Mouse (Mus musculus): ENCODE results near the gene Cntnap5a. TPM values are rescaled to one million over a fixed set of nuclear protein-coding genes. Genes with fewer than 3 reads are reported as not detected.
A peak's percentile ranks its signal among the peaks of the same experiment; 100 is the strongest.
"Not testable (repeated sequence)": the region's sequence is repeated elsewhere in the genome, so short reads cannot be mapped to it uniquely, and the experiment has no call there.

Gene Cntnap5a
- total RNA-seq, 2 experiments from 2014 or later = 11.8 to 13.9 TPM

- no peak for DNase-seq (ENCODE audit: low spot score in 2 of 2)
Measured at GRCm38 (mm10) chr1:116036894-116037293, 352.3 kb downstream of the Cntnap5a start.

GRCm38 (mm10) chr1:116044083-116044482 lies 359.5 kb downstream of the Cntnap5a start:
- no peak for DNase-seq (ENCODE audit: low spot score in 2 of 2)

- no peak for DNase-seq (ENCODE audit: low spot score in 2 of 2)
Measured at GRCm38 (mm10) chr1:116107010-116107723, 422.6 kb downstream of the Cntnap5a start.

- DNase-seq (ENCODE audit: low spot score in 2 of 2) = no peak
Measured at GRCm38 (mm10) chr1:116107724-116108058, 423.1 kb downstream of the Cntnap5a start.

DNA sequence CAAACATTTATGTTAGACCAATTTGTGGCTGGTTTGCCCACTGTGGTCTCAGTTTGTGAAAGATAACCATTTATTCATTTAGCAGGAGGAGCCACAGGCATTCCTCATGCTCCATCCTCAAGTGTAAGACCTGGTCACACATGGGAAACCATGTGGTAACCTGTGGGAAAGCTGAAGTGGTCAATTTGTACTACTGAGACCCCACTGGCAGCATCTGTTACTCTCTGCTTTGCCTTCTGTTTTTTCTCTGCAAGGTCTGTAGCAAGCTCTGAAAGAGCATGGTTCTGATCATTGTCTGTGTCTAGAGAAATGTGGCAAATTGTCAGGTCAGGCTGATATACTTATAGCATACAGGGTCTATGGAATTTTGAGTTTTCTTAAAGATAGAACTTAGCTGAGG lies 423.8 kb downstream of the Cntnap5a start:
- DNase-seq (ENCODE audit: low spot score in 2 of 2) = no peak

DNA sequence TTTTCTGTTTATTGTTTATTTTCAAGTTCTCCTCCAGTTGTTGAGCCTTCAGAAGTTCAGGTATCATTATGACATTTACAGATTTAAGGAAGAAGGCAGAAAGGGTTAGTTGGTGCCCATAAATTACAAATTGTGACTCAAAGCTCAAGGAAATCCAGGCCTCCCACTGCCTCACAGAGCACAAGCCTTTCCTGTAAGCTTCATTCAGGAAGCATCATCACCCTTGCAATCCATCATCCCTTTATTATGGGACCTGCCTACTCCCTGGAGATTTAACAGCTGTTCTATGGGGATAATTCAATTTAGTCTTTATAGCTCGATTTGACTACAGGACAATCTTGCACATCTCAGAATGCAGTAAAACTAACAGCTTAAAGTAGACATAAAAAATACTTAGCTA lies 441.2 kb downstream of the Cntnap5a start:
- DNase-seq (ENCODE audit: low spot score in 2 of 2) = no peak

DNA sequence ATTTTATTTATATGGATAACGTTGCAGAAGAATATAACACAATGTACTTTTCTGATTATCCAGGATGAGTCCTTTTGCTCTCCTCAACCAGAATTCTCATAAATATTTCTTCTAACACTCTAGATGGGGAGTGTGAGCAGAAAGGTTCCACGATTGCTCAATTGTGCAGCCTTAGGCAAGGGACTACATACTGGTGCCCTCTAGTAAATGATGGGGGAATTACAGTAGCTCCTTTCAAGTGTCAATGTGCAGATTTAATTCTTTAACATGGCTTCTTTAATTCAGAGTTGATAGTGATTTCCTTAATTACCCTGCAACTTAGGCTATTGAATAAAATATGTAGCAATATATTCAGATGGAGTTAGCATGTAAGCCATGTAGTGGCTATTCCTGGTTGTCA lies 442.5 kb downstream of the Cntnap5a start:
- no peak for DNase-seq (ENCODE audit: low spot score in 2 of 2)

- DNase-seq (ENCODE audit: low spot score in 2 of 2) = no peak
Measured at GRCm38 (mm10) chr1:116128450-116129246, 444.1 kb downstream of the Cntnap5a start.

DNA sequence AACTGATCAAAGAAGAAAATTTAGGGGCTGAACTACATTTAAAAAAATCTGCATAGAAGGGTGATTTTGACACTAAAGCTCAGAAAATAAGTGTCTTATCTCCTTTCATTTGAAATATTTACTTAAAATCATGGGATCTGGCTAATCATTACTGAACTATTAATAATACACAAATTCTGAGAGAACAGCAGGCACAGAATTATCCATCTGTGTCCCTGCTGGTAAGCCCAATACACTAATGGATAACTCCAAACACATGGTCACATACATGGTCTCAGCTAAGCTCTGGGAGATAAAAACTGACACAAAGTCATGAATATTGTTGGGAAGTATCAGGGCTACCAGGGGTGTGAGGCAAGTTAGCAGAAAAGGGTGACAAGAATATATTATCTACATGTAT lies 447.9 kb downstream of the Cntnap5a start:
- DNase-seq (ENCODE audit: low spot score in 2 of 2) = peak in 1 of 2 experiments; percentile 71

DNA sequence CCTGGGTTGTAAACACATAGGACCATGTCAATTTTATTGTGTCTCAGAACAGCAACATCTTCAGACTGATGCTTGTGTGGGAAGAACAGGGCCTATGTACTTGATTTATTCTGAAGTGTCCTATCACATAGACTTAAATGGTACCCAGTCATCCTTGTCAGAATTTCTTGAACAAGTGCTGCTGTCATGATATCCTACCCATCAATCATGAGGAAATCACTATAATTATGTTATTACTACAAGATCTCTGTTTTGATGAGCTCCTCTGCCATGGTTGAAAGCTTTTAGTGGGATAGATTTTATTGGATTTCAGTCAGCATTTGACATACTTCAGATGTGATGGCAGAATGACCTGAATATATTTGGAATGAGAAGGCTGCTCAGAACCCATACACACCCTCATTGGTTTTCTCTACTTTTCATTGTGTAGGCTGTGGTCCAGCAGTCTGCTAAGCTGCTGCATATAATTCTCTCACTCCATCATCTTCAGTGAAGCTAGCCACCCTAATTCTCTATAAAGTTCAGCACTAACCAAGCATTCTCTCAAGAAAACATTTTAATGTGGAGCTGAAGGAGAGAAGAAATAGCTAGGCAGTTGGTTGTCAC lies 465.3 kb downstream of the Cntnap5a start:
- no peak for DNase-seq (ENCODE audit: low spot score in 2 of 2)

DNA sequence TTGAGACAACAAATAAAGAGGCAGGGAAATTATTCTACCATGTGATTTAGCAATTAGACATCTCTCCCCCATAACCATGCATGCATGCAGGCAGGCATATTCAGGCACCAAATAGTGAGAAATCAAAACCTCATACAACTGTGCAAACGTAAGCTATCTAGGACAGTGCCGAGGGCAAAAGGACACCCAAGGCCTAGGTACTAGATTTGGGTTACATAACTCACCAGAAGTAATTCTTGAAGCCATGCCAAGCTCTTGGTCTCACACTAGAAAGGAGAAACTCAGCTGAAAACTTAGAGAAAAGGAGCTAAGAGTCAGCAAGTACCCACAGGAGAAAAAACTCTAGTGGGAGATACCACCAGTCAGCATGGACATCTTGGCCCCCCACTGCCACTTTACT lies 499.9 kb downstream of the Cntnap5a start:
- DNase-seq (ENCODE audit: low spot score in 2 of 2) = no peak

GRCm38 (mm10) chr1:116188142-116188541 lies 503.6 kb downstream of the Cntnap5a start:
- DNase-seq (ENCODE audit: low spot score in 2 of 2) = not testable (repeated sequence)

DNA sequence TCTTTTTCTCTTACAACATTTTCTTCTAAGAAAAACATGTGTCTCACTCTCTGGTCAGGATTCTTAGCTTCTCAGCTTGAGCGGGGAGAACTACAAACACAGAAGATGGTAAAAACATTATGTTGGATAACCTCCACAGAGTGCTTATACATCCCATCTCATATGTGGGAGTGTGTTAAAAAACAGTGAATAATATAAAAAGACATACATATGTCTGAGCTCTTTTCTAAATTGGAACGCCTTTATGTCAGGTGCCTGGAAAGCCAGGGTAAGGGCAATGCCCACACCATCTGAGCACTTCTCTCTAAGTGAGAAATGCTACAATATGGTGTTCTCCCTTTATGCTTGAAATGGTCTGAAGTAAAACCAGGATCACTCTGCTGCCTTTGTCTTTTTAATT lies 507.7 kb downstream of the Cntnap5a start:
- no peak for DNase-seq (ENCODE audit: low spot score in 2 of 2)

DNA sequence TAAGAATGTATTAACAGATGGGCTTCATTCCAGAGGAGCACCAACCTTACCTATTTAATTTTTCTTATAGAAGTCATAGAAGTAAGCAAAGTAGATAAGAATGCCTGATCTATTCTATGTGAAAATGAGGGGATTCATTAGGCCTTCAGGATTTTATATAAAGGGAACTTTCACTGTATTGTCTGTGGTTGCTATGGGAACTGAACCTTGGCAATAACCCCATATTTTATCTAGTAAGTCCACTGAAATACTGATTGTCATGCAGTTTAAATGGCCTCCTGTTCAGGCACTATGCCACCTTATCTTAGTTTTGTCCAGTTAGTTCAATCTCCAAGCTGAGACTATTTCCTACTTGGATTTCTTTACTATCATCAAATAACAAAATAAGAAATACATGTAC lies 532.3 kb downstream of the Cntnap5a start:
- DNase-seq (ENCODE audit: low spot score in 2 of 2) = no peak

- no peak for DNase-seq (ENCODE audit: low spot score in 2 of 2)
Measured at GRCm38 (mm10) chr1:116240538-116240937, 556.0 kb downstream of the Cntnap5a start.

GRCm38 (mm10) chr1:116243856-116244255 lies 559.3 kb downstream of the Cntnap5a start:
- DNase-seq (ENCODE audit: low spot score in 2 of 2) = no peak

DNA sequence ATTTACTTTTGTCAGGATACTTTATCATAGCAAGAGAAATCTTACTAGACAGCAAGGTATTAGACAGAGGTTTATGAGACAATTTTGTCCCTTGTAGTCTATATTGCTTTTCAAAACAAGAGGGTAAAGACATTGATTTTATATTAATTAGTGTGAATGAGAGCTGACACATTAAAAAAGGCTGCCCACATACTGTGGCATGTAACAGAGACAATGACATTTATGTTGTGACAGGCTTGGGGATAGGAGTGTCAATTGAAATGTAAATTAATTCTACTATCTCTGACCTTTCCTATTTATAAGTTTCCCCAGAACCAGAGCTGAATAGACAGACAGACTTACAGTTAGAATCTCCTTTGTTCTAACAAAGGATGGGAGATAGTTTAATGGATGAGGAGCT lies 596.6 kb downstream of the Cntnap5a start:
- no peak for DNase-seq (ENCODE audit: low spot score in 2 of 2)

- no peak for DNase-seq (ENCODE audit: low spot score in 2 of 2)
Measured at GRCm38 (mm10) chr1:116283968-116284367, 599.4 kb downstream of the Cntnap5a start.

GRCm38 (mm10) chr1:116306555-116306954 lies 622.0 kb downstream of the Cntnap5a start:
- DNase-seq (ENCODE audit: low spot score in 2 of 2) = peak in 1 of 2 experiments; percentile 29

DNA sequence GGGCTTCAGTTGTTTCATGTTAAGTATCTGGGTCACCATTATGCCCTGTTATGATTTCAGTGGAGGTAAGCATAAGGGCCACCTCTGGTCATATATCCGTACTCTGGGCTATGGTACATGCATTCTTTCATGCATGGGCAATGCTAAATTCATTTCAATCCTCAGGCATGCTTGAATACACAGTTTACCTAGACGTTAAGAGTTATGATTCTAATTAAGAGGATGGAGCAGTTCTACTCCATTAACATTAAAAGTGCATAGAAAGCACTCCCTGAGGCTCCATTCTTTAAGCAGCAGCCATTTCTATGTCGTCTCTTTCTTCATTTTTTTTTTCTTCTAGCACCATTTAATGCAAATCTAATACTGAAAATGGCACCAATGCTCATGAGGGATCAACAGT lies 627.0 kb downstream of the Cntnap5a start:
- no peak for DNase-seq (ENCODE audit: low spot score in 2 of 2)

DNA sequence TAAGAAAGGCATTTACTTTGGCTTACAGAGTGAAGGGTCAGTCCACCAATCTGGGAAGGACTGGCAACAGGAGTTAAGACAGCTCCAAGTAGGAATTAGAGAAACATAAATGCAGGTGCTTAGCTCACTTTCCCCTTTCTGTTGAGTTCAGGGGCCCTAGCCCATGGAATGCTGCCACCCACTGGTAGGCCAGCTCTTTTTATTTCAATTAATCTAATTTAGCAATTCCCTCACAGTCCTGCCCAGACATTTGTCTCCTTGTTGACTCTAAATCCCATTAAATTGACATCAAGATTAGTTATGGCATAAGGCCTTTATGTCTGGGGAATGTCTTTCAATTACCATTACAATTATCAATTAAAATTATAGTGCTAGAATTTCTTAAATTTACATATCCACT lies 628.7 kb downstream of the Cntnap5a start:
- DNase-seq (ENCODE audit: low spot score in 2 of 2) = peak; percentile 13 to 31

GRCm38 (mm10) chr1:116324505-116324904 lies 639.9 kb downstream of the Cntnap5a start:
- no peak for DNase-seq (ENCODE audit: low spot score in 2 of 2)
